Mouse (Mus musculus): ENCODE measurements around the gene Lpin2.

The Lpin2 gene

GRCm38 (mm10) chr17:71203998-71204808, 21.8 kb downstream of the Lpin2 start:
- DNase-seq, result no peak

DNA sequence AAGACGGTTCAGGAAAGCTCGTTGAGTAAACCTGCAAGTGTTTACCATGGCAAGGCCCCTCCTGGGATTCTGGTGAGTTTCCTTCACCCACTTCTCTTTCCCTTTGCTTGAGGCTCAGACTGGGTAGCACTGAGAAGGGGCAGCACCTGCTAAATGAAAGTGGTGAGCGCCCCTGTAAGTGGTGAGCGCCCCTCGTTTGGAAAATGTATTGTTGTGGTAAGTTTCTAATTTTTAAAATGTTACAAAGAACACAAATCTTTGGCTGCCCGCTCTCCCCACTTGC, 22.4 kb downstream of the Lpin2 start:
- no peak for DNase-seq

- DNase-seq, result no peak
Observed at GRCm38 (mm10) chr17:71206136-71206893, 24.0 kb downstream of the Lpin2 start.

DNA sequence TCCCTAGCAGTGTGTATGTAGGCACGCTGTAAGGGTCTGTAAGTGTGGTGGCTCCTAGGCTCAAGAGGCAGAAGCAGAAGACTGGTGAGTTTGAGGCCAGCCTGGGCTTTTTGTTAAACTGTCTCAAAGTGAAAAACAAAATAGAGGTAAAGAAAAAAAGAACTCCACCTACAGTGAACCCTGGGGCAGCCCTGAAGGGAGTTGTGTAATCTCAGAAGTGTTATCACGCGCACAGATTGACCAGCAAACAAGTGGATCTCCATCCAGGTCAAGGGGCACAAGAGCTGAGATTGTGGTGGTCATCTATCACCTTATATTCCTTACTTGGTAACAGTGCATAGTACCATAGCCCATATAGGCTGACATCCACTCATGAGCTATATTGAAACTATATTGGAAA, 24.9 kb downstream of the Lpin2 start:
- DNase-seq, result peak in 1 of 2 experiments; percentile 64

DNA sequence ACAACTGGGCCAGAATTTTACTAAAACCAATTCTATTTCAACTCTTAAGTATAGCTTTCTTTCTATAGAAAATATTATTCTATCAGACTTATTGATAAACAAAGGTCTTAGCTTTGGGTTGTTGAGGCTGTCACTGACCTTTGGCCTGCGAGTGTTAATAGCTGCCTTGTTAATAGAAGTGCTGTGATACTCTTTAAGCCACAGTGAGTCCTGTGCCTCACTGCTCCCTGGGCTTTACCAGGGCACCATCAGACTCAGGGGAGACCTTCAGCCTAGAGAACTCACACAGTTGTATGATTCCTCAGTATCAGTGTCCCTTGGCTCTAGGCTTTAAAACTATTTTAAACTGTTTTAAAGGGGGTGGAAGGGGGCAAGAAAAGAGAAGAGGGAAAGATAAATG, 26.0 kb downstream of the Lpin2 start:
- no peak for DNase-seq

DNA sequence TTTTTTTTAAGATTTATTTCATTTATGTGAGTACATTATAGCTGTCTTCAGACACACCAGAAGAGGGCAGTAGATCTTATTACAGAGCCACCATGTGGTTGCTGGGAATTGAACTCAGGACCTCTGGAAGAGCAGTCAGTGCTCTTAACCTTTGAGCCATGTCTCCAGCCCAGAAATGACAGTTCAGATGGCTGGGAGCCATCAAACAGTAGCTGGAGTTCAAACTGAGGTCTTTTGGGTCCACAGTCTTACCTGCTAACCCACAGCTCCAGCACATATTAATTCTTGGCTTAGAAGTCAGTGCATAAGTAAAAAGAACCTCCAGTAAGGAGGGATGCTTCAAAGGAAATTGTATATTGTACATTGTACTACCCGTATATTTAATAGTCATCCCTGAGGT, 26.6 kb downstream of the Lpin2 start:
- DNase-seq, result peak in 1 of 2 experiments; percentile 37

DNA sequence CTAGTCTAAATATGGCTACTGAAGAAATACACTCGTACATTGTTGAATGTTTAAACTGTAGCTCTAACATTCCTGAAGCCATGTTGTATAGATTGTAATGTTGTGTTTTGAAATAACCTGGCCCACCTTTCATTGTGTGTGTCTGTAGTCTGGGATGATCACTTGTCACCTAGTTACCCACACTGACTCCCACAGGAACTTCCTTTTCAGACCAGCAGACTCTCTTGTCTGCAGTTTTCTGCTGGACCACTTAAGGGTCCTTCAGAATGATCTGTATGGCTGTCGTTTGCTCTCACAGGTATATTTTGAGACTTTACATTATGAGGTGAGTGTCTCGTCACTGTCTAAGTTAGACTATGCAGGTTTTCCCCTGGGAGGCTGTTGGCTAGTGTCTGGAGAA, 27.6 kb downstream of the Lpin2 start:
- no peak for DNase-seq

GRCm38 (mm10) chr17:71211962-71212646, 29.7 kb downstream of the Lpin2 start:
- DNase-seq, result no peak

DNA sequence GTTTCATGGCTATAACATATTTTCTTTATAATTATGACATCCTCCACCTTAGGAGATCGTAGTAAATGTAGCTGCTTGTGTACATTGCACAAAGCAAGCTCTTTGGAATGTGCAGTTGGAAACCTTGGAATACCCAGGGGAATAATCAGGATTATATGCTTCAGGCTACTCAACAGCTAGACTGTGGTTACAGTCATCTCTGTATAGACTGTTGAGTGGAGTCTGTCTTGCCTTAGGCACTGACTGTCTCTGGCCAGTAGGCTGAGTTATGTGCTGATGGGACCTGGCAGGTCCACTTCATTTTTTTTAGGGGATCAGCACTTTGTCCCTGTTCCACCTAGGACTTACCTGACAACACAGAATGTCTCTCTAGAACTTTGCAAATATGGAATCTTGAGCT, 31.3 kb downstream of the Lpin2 start:
- DNase-seq, result no peak

- no peak for DNase-seq
Observed at GRCm38 (mm10) chr17:71214514-71215240, 32.3 kb downstream of the Lpin2 start.

GRCm38 (mm10) chr17:71215241-71215839, 33.0 kb downstream of the Lpin2 start:
- DNase-seq, result no peak

GRCm38 (mm10) chr17:71216263-71216662, 33.9 kb downstream of the Lpin2 start:
- DNase-seq, result no peak

DNA sequence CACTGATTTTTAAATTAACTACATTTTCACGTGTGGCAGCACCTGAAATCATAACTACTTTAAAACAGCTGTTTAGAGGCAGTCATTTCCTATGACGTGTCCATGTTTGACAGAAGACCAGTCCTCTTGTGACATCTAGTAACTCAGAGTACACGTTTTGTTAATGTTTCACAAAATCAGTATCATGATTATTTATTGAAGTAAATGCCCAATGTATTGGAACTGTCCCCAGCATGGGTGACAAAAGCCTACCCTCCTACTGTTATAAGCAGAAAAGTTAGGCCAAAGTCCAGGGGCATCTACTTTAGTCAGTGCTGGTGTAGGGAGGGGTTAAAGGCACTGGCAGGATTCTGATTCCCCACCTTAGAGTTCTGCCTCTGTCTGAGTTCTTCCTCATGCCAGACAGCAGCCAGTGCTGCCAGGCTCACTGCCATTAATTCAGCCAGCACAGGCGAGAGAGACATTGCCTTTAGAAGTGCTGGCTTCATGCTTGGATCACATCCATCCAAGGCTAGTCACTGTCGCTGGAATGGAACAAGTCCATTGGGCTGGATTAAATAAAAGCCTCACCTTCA, 34.8 kb downstream of the Lpin2 start:
- peak; percentile 47 to 65 for DNase-seq

DNA sequence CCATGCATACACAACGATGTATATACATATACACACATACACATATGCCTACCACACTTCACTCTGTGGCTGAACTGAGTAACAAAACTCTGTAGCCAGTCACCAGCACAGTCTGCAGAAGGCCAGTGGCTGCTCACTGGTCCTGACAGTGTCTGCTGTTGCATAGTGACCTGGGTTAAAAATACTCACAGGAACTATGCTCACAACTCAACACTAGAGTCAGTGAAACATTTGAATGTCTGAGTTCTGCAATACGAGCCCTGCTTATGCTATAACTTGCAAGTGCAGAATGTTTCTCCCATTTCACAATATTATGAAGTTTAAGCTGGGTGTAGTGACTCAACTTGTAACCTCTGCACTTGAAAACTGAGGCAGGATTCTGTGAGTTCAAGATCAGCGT, 39.0 kb downstream of the Lpin2 start:
- DNase-seq, result no peak

DNA sequence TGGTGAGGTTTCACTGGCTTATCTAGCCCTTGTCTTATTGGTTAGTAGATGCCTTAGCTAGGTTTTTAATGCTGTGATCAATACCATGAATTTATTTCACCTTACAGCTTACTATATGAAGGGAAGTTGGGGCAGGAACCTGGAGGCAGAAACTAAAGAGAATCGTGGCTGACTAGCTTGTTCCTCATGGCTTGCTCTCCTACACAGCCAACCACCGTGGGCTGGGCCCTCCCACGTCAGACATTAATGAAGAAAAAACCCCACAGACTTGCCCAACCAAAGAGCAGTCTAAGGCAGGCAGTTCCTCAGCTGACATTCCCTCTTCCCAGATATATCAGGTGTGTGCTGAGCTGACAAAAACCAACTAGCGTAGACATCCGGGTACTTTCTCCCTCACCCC, 41.3 kb downstream of the Lpin2 start:
- DNase-seq, result no peak

GRCm38 (mm10) chr17:71224521-71224920, 42.2 kb downstream of the Lpin2 start:
- DNase-seq, result no peak

GRCm38 (mm10) chr17:71225091-71225490, 42.7 kb downstream of the Lpin2 start:
- peak in 1 of 2 experiments; percentile 57 for DNase-seq

- no peak for DNase-seq
Observed at GRCm38 (mm10) chr17:71227128-71227895, 45.0 kb downstream of the Lpin2 start.

GRCm38 (mm10) chr17:71228651-71229050, 46.3 kb downstream of the Lpin2 start:
- no peak for DNase-seq

DNA sequence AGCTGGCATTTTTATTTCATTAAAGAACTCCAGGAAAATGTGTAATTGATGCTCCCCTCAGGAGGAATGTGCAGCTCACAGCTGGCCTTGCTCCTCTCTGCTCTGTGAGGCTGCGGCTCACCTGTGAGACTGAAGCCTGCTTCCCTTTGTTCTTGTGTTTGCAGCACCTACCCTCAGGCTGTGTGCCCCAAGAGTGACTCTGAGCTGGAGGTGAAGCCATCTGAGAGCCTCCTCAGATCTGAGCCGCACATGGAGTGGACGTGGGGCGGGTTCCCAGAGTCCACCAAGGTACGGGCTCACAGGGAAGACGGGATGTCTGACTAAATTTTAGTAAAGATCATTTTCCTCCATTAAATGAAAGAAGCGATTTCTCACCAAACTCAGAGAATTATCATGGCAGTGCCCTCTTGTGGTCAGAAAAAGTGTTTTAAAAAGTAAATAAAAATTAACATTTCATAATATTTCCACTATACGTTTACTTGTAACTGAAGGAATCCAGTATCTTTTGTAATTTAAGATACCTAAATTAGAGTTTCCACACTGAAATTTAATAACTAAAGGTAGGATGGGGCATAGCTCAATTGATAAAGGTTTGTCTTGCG, 47.8 kb downstream of the Lpin2 start:
- DNase-seq, result no peak

GRCm38 (mm10) chr17:71231998-71232397, 49.6 kb downstream of the Lpin2 start:
- DNase-seq, result no peak
